Mouse (Mus musculus) stomach, postnatal 0 days (tissue): Measurements from ENCODE around the gene A930017K11Rik. TPM values are rescaled to one million over a fixed set of nuclear protein-coding genes. Genes with fewer than 3 reads are reported as not detected.

ENCODE experiments used
- ATAC-seq: fragments of 200-750 bp; cut with Nextera tagmentation; 2 replicates; pipeline ENCODE4 v1.8.0; 2017; ENCODE audit not compliant: low FRiP score, low TSS enrichment
- DNase-seq: peaks from one replicate; pipeline ENCODE4 v3.0.0-alpha.2; 2016; ENCODE audit warnings: low spot score
- H3K27ac ChIP-seq: fragments of 300-500 bp; sonication (generic); replicated peaks from 2 replicates; pipeline ENCODE4 v1.5.1; 2014; ENCODE audit warnings: mild to moderate bottlenecking, control low read depth
- H3K27me3 ChIP-seq: fragments of 300-500 bp; sonication (generic); 2 replicates; pipeline ENCODE4 v1.6.1; 2014; ENCODE audit warnings: low read length; ENCODE audit not compliant: control insufficient read depth, insufficient read depth
- H3K36me3 ChIP-seq: fragments of 300-500 bp; sonication (generic); 2 replicates; pipeline ENCODE4 v1.6.1; 2014; ENCODE audit warnings: low read length, mixed read lengths; ENCODE audit not compliant: control insufficient read depth, insufficient read depth
- H3K4me1 ChIP-seq: fragments of 300-500 bp; sonication (generic); replicated peaks from 2 replicates; pipeline ENCODE4 v1.6.1; 2014; ENCODE audit warnings: antibody characterized with exemption; ENCODE audit not compliant: control insufficient read depth, insufficient read depth
- H3K4me2 ChIP-seq: fragments of 300-500 bp; sonication (generic); replicated peaks from 2 replicates; pipeline ENCODE4 v1.6.1; 2014; ENCODE audit warnings: low read depth, mild to moderate bottlenecking, control low read depth, moderate library complexity
- H3K4me3 ChIP-seq: fragments of 300-500 bp; sonication (generic); 2 replicates; pipeline ENCODE4 v1.5.1; 2014; ENCODE audit warnings: low read depth, low read length, control low read depth
- H3K9ac ChIP-seq: fragments of 300-500 bp; sonication (generic); 2 replicates; pipeline ENCODE4 v1.6.1; 2014; ENCODE audit warnings: mild to moderate bottlenecking, low read length, control low read depth, mixed read lengths
- H3K9me3 ChIP-seq: fragments of 300-500 bp; sonication (generic); 2 replicates; pipeline ENCODE4 v1.6.1; 2016; ENCODE audit warnings: low read length; ENCODE audit not compliant: control insufficient read depth
- CTCF ChIP-seq: IDR thresholded peaks from 2 replicates; pipeline ENCODE4 v1.5.1; 2016; ENCODE audit warnings: antibody characterized with exemption, low read depth, mild to moderate bottlenecking, moderate library complexity
- EP300 ChIP-seq: optimal IDR thresholded peaks from 2 replicates; pipeline ENCODE3; 2016; ENCODE audit warnings: antibody characterized with exemption
- WGBS: fragments of 180-500 bp; shearing (Covaris S2); extraction: QIAGEN DNeasy Blood & Tissue Kit; methylation state at CpG from one replicate; pipeline ENCODE4 v1.1.7; 2014; 5-methylcytosine and 5-hydroxymethylcytosine counted together
- polyA plus RNA-seq: library from polyadenylated mRNA; unstranded; fragments of >200 nt; fragmentation: Nextera tagmentation; extraction: Ambion mirVana; gene quantifications from 2 replicates; pipeline ENCODE4 v1.2.1, GENCODE M21; 2015

Gene A930017K11Rik
- polyA plus RNA-seq, 1 experiment from 2014 or later: not detected

DNA sequence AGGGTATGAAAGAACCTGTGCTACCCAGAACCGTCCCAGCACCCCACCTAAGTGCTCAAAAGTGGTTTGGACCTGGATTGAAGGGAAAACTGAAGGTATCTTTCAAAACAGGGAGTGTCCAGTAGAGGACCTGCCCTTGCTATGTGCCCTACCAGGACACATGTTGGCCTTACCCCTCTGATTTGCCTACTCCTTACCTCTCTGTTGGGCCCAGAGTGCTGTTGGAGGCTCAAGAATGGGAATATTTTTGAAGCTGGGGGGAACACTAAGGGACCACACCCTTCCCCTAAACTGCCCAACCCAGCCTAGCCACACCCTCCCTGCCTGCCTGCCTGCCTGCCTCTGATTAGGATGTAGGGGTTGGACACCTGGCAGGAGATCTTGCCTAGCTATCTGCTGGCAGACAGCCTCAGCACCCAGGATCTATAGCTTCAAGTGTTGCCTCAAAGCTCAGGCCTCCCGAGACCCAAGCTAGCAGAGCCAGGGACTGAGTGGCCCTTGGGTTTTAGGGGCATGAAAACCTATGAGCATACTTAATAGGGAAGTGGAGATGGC is 9.7 kb downstream of the A930017K11Rik start:
- no peaks in the 10 kb centered on the region for H3K36me3 ChIP-seq
- WGBS: 74% methylated on average over 2 of the region's 2 CpGs
- no peak overlapping the region for H3K4me2 ChIP-seq

GRCm38 (mm10) chr17:25941511-25942241 is 10.7 kb downstream of the A930017K11Rik start:
- TF ChIP-seq CTCF: no peak
- TF ChIP-seq EP300: no peak
- Histone ChIP-seq H3K4me2 (peak overlapping the region; percentile 78), H3K9me3 (no peaks in the 10 kb centered on the region), H3K4me3 (peak overlapping the region; percentile 84), H3K4me1 (no peaks in the 10 kb centered on the region), H3K36me3 (peaks cover 5% of the 10 kb centered on the region), H3K9ac (peak overlapping the region; percentile 96), H3K27ac (peak overlapping the region; percentile 93), H3K27me3 (no peaks in the 10 kb centered on the region)
- peak; percentile 73 for ATAC-seq
- WGBS: 3% methylated on average over 46 of the region's 54 CpGs
- DNase-seq: peak; percentile 82

More for the DNA sequence above, 9.7 kb downstream of the A930017K11Rik start:
- DNase-seq: no peak
- H3K4me3 ChIP-seq: no peak overlapping the region
- ATAC-seq: peak; percentile 35; the same call in 1 of the 2 replicates
- no peaks in the 10 kb centered on the region for H3K27me3 ChIP-seq
- no peak for TF ChIP-seq CTCF
- no peak for TF ChIP-seq EP300
- no peak overlapping the region for H3K9ac ChIP-seq
- no peaks in the 10 kb centered on the region for H3K4me1 ChIP-seq
- H3K27ac ChIP-seq: no peak overlapping the region
- no peaks in the 10 kb centered on the region for H3K9me3 ChIP-seq

- Histone ChIP-seq H3K4me2 (no peak overlapping the region), H3K9me3 (no peaks in the 10 kb centered on the region), H3K27me3 (no peaks in the 10 kb centered on the region), H3K27ac (no peak overlapping the region), H3K9ac (no peak overlapping the region), H3K36me3 (peaks cover 27% of the 10 kb centered on the region), H3K4me1 (no peaks in the 10 kb centered on the region), H3K4me3 (no peak overlapping the region)
- no peak for DNase-seq
- WGBS: 89% methylated on average over 1 of the region's 1 CpGs
- no peak for TF ChIP-seq CTCF
- no peak for TF ChIP-seq EP300
- ATAC-seq: no peak
Measured at GRCm38 (mm10) chr17:25934526-25934925, 17.8 kb downstream of the A930017K11Rik start.

- WGBS: 63% methylated on average over 2 of the region's 2 CpGs
- TF ChIP-seq CTCF (no peak), EP300 (no peak)
- H3K36me3 ChIP-seq: peaks cover 16% of the 10 kb centered on the region; the same call in 1 of the 2 replicates
- H3K4me3 ChIP-seq: no peak overlapping the region
- ATAC-seq (no peak), DNase-seq (no peak)
- H3K27ac ChIP-seq: no peak overlapping the region
- H3K4me1 ChIP-seq: no peaks in the 10 kb centered on the region
- H3K9me3 ChIP-seq: no peaks in the 10 kb centered on the region
- H3K9ac ChIP-seq: no peak overlapping the region
- H3K27me3 ChIP-seq: no peaks in the 10 kb centered on the region
- no peak overlapping the region for H3K4me2 ChIP-seq
Measured at GRCm38 (mm10) chr17:25925348-25925747, 27.0 kb downstream of the A930017K11Rik start.

GRCm38 (mm10) chr17:25922120-25922519 is 30.2 kb downstream of the A930017K11Rik start:
- Histone ChIP-seq H3K27me3 (no peaks in the 10 kb centered on the region), H3K4me1 (no peaks in the 10 kb centered on the region; the same call in none of the 2 replicates), H3K36me3 (peaks cover 12% of the 10 kb centered on the region; the same call in 1 of the 2 replicates), H3K27ac (no peak overlapping the region), H3K9me3 (no peaks in the 10 kb centered on the region), H3K4me2 (no peak overlapping the region), H3K4me3 (no peak overlapping the region), H3K9ac (no peak overlapping the region)
- DNase-seq (no peak), ATAC-seq (no peak)
- TF ChIP-seq EP300: no peak
- no peak for TF ChIP-seq CTCF
- 71% methylated on average over 5 of the region's 5 CpGs for WGBS
